Mouse (Mus musculus) lung, postnatal 14 days (tissue): Measurements from ENCODE around the gene Dnajb1.
"Not testable (repeated sequence)": the region's sequence is repeated elsewhere in the genome, so short reads cannot be mapped to it uniquely, and the experiment has no call there.

Experiments used
- DNase-seq: peaks from one replicate; pipeline ENCODE4 v3.0.0; 2021

Gene Dnajb1

DNA sequence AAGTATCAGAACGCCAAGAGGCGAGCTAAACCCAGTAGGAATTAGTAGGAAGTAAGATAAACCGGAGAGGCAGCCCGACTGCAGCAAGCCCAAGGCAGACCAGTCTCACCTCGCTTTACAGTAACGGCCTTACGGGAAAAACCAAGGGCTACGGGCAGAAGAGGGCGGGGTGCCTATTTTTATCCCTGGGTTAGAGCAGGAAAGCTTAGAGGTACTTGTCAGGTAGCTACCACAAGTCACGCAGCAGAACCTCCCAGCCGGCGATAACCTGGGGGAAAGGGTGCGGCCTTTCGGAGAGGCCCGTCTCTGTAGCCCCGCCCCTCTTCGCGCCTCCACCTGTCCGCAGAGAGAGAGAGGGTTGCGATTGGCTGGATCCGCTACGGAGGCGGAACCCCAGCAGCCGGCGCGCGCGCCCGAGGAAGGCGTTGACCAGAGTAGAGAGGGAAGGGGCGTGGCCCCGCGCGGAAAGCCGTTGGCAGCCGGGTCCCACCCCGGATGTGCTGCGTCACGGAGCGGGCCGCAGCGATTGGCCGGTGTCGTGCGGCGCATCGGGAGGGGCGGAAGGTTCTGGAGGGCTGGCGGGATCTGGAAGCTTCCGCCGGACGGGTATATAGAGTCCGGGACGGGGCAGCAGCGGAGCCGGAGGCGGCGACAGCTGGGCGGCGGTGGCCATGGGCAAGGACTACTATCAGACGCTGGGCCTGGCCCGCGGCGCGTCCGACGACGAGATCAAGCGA, at the start of gene Dnajb1, which contains the start of gene Tecr:
Gene Dnajb1, plus strand, starts transcription at position 533 of the 737 bp plus-strand sequence.
Gene Tecr, minus strand, starts transcription at position 311 of the 737 bp plus-strand sequence.
- peak; percentile 99 for DNase-seq

DNA sequence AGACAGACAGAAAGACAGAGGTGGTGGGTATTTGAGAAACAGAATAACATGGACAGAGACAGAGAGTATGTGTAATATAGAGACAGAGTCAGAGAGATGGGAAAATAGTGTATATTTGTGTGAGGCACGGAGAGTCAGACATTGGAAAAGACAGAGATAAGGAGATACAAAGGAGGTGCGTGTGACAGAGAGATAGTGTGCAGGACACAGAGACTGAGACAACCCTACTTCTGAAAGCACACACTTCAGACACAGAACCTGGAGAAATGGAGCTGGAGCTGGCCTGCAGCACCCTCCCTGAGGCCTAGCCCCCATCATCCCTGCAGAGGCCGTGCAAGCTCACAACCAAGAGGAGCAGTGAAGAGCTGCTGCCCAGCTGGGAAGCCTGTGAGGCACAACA, 45.3 kb upstream of the Dnajb1 start:
- no peak for DNase-seq

DNA sequence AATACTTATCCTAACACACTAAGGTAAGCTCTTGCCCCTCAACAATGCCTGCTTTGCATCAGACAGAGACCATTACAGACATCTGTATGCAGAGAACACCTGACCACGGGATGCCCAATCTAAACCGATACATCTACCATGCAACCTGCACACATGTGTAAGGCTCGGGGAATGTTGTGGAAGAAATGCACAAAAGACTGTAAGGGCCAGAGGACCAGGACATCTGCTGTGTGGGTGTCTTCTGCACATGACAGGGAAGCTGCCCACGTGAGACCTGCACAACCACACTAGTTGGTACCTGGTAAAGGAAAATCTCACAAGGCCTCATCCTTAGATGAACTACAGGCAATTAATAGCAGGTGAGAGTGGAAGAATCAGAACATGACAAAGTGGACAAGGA, 44.7 kb upstream of the Dnajb1 start:
- no peak for DNase-seq

DNA sequence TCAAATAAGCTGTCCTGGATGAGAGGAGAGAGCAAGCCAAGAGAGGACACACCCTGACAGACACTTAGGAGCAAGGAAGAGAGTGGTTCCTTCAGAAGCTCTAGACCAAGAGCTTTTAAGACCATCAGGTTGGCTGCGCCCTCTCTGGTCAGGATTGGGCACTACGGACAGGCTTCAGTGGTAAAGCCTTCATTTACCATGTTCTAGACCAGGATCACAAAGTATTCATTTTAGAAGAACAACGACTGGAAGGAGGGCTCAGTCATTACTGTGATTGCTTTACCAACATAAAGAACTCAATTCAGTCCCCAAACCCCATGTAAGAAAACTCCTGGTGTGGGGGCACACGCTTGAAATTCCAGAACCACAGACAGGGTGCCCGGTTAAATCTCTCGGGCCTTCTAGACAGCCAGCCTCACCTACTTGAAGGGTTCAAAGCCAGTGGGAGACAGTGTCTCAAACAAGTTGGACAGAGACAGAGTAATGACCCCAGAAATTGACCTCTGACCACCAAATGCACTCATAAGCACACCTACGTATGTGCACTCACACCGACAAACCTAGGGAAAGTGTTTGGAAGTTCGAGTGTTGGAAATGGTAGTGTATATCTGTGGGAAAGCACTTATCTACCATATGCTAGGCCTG, 42.1 kb upstream of the Dnajb1 start:
- peak; percentile 19 for DNase-seq

DNA sequence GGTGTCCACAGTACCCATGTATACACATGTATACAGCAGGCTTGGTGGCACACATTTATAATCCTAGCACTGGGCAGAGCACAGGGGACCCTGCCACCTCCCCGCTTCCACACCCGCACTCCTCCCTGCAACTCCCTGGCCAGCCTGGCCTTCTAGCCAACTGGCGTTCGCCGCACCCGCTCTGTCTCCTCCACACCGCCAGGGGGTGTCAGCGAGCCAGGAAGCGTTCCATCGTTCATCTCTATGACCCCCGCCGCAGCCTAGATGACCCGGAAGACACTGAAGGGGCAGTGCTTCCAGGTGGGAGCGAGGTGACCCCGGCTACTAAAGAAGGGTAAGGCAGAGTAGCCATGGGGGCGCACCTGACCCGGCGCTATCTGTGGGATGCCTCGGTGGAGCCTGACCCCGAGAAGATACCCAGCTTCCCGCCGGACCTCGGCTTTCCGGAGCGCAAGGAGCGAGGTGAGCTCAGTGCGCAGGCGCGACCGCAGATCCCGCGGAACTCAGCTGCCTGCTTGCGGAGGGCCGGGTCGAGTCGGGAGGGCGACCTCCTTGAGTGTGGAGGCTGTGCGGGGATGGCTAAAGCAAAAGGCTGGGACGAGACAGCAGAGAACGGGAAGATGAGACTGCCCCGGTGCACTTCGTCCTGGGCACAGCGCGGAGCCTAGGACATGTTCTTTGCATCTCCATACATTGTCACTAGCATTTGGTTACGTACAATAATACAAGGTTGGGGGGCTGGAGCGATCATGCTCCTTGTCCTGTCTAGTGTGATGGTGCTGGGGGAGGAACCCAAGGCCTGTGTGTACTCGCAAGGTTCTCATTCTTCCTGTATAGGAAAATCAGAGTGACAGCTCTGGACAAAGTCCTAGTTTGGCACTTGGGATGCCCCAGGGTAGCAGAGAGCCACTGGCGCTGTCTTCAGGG, 41.3 kb upstream of the Dnajb1 start, which contains the start of gene Ndufb7:
Gene Ndufb7, plus strand, starts transcription at position 203 of the 927 bp plus-strand sequence.
- DNase-seq: peak; percentile 97

DNA sequence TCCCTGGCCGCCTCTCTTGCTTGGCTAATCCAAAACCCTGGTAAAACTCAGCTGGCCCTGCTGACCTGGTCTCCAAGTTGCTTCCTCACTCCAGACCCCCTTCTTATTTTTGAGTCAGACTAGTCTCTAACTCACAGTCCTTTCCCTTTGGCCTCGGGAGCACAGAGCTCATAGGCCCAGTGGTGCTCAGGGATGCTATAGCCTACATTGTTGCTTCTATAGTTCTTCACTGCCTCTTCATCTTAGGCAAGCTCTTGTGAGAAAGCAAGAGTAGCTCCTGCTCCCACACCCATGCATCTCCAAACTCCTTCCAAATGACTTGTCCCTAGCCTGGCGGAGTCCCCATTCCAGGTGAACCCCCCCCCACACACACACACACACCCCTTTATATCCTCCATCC, 40.3 kb upstream of the Dnajb1 start:
- DNase-seq: no peak

DNA sequence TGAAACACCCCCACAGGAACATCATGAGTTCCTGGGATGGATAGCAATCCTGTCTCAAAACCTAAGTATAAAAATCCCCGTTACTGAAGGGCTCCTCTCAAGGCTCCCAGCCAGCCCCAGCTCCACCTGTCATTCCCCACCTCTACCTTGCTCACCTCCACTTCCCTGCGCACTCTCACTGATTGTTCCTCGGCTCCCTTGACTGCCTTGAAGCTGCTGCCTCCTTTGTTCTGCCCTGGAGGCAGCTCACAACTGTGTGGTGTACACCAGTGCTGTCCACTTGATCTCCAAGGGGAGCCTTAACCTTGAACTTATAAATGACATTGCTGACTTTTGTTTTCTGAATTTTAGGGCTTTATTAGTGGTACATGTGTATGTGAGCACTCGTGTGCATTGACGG, 39.9 kb upstream of the Dnajb1 start:
- DNase-seq: no peak

DNA sequence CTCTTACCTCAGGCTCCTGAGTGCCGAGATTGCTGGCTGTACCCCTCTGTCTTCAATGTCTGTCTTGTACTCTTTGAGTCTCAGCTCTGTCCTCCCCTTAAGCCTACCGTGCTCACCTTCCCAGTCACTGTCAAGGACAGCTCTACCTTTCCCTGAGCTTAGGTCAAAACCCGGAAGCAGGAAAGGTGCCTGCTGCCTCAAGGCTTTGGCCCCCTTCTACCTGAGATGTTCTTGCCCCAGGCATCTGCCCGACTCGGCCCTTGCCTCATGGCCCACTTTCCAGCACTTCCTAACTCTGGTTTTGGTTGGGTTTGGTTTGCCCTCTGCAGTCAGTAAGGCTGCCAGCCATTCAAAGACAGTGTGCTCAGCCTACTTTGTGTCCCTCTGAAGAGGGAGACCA, 39.2 kb upstream of the Dnajb1 start:
- no peak for DNase-seq

DNA sequence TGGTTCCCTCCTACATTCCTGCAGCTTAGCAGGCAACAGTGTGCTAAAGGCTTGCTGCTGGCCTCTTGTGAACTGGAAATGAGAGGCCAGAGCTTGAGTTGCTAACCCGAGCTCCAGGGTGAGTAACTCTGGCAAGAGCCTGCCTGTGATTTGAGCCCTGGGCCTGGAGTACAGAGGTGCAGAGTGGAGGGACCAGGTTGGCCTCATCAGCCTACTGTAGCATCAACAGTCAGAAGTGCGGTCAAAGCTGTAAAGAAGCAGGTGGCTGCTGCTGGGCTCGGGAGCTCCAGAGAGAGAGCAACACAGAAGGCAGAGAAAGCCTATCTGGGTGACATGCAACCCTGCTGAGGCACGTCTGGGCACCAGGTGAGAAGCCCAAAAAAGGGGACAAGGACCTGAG, 38.8 kb upstream of the Dnajb1 start:
- no peak for DNase-seq

DNA sequence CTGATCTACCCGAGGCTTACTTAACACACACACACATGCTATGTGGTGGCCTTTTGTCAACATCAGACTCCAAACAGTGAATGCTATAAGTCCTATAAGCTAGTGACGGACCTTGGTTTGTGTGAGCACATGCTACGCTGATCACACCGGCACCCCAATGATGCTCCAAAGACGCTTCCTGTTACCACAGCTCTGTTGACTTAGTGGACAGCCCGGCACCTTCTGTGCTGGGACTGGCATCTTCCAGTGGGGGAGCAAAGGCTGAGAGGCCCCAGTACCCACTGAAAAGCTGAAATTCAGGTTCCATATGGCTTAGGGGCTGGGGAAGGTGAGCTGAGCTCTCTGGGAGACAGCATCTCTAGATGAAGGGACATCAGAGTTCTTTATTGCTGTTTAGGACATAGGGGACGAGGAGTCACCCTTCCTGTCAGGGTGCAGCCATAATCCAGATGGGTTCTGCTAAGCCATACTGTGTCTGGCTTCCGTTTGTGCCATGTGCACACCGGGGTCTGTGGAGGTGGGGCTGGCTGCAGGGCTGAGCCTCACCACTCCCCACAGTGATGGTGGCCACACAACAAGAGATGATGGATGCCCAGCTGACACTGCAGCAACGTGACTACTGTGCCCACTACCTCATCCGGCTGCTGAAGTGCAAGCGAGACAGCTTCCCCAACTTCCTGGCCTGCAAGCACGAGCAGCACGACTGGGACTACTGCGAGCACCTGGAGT, 37.6 kb upstream of the Dnajb1 start:
- no peak for DNase-seq

DNA sequence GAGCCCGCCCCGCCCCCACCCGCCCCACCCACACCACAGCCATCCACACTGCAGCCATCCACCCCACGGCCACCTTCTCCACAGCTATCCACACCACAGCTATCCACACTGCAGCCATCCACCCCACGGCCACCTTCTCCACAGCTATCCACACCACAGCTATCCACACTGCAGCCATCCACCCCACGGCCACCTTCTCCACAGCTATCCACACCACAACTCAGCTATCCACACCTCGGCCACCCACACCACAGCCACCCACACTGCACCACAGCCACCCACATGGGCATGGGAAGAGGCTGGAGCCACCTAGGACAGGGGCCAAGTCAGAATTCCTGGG, 37.0 kb upstream of the Dnajb1 start:
- not testable (repeated sequence) for DNase-seq

DNA sequence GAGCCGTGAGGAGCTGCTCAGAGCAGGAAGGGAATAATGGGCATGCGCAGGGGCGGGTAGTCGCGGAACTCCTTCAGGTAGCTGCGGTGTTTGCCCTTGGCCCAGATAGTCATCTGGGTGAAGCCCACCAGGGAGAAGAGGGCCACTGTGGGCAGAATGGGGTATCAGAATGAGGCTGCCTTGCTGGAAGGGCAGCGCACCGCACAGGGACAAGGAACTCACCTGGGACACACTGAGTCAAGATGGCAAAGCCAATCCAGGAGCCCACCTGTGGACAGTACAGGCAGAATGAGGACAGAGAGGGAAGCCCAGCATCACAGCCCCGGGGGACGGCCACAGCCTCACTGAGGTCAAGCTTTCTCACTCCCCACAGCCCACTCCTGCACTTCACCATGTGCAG, 36.2 kb upstream of the Dnajb1 start:
- no peak for DNase-seq

DNA sequence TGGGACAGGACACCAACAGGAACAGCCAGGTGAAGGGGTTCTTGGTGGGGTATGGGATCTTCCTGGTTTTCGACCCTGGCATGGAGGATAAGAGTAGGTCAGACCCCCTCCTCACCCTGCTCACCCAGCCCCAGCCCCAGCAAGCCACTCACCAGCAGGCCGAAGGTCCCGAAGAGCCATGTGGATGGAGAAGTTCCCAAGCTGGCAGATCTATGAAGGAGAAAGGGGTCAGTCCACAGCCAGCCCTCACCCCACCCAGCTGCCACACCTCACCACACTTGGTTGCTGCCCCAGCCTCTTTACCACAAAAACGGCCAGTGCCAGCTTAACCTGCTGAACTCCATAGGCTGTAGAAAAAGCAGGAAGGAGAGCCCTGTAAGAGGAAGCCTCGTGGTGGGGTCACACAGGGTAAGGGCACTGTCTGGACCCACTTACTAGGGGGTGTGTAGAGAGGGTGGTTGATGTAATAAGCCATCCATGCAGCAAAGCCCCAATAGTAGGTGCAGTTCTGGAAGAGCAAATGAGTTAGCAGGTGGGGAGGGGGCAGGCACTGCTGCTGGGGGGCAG, 35.7 kb upstream of the Dnajb1 start:
- no peak for DNase-seq

DNA sequence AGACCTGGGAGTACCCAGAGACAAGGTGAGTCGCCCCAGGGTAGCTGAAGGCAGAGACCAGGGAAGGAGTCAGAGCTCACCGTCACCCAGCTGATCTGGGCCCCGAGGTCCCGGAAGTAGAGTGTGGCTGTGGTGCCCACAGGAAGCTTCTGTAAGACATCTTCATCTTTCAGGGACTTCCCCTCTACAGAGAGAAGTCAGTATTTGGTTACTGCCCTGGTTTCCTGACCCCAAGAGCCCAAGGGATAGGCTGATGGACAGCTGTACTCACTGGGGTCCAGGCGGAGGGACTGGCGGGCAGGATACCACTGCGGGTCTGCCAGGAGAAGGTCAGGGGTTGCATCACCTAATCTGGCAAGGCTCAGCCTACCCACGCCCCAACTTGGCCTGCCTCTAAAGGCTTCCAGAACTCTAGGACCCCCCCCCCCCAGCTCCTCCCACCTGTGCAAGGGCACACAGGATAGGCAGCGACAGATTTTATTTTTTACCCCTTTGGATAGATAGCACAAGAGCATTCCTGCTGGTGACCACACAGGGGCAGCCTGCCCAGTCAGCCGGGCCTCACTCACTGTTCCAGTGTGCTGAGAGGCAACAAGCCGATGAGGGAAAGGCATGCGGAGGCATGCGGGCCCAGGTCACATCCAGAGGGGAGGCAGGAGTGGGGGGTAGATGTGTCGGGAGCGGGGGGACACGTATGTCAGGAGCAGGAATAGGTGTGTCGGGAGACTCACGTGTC, 34.7 kb upstream of the Dnajb1 start:
- DNase-seq: peak; percentile 22

DNA sequence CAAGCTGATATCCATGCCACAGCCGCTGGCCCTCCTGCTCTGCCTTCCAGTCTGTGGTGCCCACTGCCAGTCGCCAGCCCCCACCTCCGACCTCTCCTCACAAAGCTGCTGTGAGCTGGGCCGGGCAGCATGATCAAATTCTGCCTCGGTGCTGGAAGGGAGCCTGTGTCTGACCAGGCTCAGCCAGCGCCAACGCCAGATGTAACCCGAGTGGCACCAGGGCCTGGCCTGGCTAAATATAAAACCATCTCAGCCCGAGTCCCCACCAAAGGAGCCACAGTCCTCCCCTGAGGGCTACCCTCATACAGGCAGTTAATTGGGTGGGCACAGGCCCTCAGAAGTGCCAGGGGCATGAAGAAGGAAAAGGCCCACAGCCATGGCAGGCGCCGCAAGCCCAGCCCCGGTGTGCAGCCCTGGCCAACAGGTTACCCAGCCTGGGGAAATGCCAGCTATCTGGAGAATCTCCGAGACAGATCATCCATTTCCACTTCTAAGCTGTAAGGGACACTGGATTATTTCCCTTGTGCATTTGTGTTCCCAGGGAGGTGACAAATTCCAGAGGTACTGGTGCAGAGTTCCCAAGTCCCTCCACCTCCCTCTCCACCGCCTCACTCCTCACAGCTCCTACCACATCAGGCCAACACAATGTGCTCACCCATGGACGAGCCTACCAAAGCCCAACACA, 33.2 kb upstream of the Dnajb1 start:
- DNase-seq: no peak

DNA sequence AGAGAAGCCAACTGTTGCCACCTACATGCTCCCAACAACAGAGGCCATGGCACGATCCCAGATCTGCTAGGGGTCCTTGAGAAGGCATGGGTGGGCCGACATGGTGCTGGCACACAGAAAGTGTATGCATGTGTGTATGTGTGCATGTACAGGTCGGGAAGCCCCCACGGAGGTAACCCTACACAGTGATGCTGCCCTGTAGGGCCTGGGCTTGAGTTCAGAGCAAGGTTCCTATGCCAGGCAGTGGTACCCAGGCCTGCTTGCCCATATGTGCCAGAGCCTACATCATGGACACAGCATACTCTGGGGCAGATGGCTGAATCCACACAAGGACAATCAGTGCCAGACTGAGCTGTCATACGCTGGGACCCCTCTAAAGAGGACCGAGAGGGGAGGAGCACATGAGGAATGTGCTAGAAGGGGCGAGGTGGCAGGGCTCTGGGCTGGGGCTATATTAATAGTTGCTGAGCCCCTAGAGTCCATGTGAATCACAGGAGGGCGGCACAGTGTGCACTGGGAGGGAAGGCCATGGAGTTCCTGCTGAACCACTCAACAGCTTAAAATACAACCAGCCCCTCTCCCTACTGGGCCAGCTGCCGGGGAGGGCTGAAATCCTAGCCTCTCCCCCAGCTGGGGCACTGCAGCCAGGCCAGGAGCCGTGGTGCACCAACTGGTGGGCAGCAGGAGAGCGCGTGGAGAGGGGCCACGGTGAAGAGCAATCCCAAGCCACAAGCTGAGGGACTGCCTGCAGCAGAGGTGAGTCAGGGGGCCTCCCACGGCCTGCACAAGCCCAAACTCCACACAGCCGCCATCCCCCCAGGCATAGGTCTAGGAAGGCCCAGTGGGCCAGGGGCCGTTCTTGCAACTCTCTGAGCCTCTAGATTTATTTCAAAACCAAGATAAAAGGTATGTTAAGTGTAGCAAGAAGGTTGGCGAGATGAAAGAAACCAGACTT, 32.2 kb upstream of the Dnajb1 start:
- no peak for DNase-seq

DNA sequence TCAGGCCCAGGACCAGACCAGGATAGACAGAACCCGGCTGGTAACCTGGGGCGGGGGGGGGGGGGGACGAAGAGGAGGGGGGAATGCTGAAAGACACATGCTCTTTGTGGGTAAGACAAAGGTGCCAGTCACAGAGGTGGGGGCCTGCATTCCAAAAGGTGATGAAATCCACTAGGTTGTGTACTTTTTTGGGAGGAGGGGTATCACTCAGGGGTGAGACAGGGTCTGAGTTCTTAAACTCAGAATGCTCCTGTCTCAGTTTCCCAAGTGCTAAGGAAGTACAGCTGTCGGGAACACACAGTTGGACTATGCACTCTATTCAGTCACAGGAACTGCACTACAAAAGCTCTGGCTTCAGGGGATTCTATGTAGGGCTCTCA, 31.5 kb upstream of the Dnajb1 start:
- no peak for DNase-seq

DNA sequence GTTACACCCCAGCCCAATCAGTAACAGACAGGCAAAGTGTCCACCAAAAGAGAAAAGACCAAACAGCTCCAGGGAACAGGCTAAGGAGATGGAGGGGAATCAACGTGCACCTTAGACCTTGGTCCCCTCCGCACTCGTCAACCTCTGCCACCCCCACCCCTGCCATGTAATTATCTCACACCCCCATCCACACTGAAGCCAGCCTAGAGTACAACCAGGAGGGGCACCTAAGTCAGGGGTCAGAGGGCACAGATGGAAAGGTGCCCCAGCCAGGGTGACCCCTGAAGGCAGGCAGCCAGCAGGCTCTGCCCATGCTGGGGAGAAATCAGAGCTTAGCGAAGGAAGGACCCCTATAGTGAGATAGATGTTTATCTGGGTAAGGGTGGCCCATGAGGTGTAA, 31.1 kb upstream of the Dnajb1 start:
- DNase-seq: no peak

DNA sequence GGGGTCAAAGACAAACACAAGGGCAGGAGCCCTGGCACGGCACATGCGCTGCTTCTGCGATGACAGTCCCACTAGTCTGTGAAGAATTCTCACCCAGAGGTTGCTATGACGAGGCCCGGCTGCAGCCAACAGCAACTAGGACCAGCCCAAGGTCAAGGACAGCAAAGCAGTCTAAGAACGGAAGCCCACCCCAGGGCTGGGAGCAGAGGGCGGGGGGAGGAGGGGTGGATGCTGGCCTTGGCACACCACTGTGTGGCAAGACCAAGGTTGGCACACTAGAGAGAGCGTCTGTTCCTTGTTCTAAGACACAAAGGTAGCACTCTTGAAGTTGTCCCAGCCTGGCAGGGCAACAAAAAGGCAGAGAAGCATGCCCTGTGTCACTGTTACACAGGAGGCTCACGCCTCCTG, 30.6 kb upstream of the Dnajb1 start:
- DNase-seq: no peak
